Mouse (Mus musculus) megakaryocyte-erythroid progenitor cell, adult 5 weeks (primary cell): ENCODE results near the gene Gm28308. TPM values are rescaled to one million over a fixed set of nuclear protein-coding genes. Genes with fewer than 3 reads are reported as not detected.

ENCODE experiments used
- polyA plus RNA-seq: library from polyadenylated mRNA; stranded (reverse); fragments of >175 nt; gene quantifications from 2 replicates; pipeline ENCODE4 v1.2.3, GENCODE M21; 2012

Gene Gm28308
- polyA plus RNA-seq, 1 experiment, result 1.2 TPM

Other genes starting within 250 kb of the Gm28308 start
- gene Skap2, start 200.8 kb downstream of the Gm28308 start, polyA plus RNA-seq, result 5.5 and 6.0 TPM in 2 replicates
- 0.10 and 0.14 TPM in 2 replicates for gene Hoxa1, start 55.0 kb downstream of the Gm28308 start, polyA plus RNA-seq
- gene Hoxa2, start 48.5 kb downstream of the Gm28308 start, polyA plus RNA-seq, result 0.16 and 0.51 TPM in 2 replicates
- gene 5730596B20Rik, start 35.8 kb downstream of the Gm28308 start, polyA plus RNA-seq, result not detected in 2 replicates
- gene Hoxa4, start 21.6 kb downstream of the Gm28308 start, polyA plus RNA-seq, result 1.7 and 2.2 TPM in 2 replicates
- gene Hoxa5, start 8.8 kb downstream of the Gm28308 start, polyA plus RNA-seq, result 5.1 and 8.4 TPM in 2 replicates
- gene Hoxa6, start 4.6 kb downstream of the Gm28308 start, polyA plus RNA-seq, result 3.5 and 6.1 TPM in 2 replicates
- gene Hoxa3, start within 50 bp of the Gm28308 start, polyA plus RNA-seq, result 3.2 and 3.5 TPM in 2 replicates
- gene Hoxa7, start 8.5 kb upstream of the Gm28308 start, polyA plus RNA-seq, result 40.9 and 47.0 TPM in 2 replicates
- gene Hoxa9, start 17.8 kb upstream of the Gm28308 start, polyA plus RNA-seq, result 67.7 and 90.5 TPM in 2 replicates
- gene Hoxa10, start 27.5 kb upstream of the Gm28308 start, polyA plus RNA-seq, result 1.0 and 1.2 TPM in 2 replicates
- 0.04 TPM in 1 of 2 replicates, not detected in the other for gene Hoxa11, start 32.5 kb upstream of the Gm28308 start, polyA plus RNA-seq
- gene Hoxa13, start 47.5 kb upstream of the Gm28308 start, polyA plus RNA-seq, result not detected in 2 replicates
- 0.13 and 0.22 TPM in 2 replicates for gene Evx1, start 100.2 kb upstream of the Gm28308 start, polyA plus RNA-seq